Mouse (Mus musculus) CH12.LX (cell line): ENCODE results near the gene Rbm15. TPM values are rescaled to one million over a fixed set of nuclear protein-coding genes. Genes with fewer than 3 reads are reported as not detected.
A peak's percentile ranks its signal among the peaks of the same experiment; 100 is the strongest.

Experiments used
- DNase-seq: peaks from one replicate; pipeline ENCODE4 v3.0.0-alpha.2; 2013; ENCODE audit errors: extremely low read depth
- H3K27ac ChIP-seq: 2 replicates; pipeline ENCODE4 v1.5.1; 2012; ENCODE audit warnings: low read depth, mild to moderate bottlenecking, control low read depth, moderate library complexity; ENCODE audit not compliant: insufficient read depth
- H3K27me3 ChIP-seq: replicated peaks from 2 replicates; pipeline ENCODE3; 2012; ENCODE audit warnings: inconsistent platforms
- H3K36me3 ChIP-seq, 2 experiments: replicated peaks in 1 of 2; 2 replicates each; pipeline versions ENCODE3 to v1.6.1; 2012; ENCODE audit warnings: inconsistent platforms in 1 of 2, low read length in 1 of 2, mild to moderate bottlenecking in 1 of 2, mixed read lengths in 1 of 2, moderate library complexity in 1 of 2; ENCODE audit not compliant: control insufficient read depth in 1 of 2, insufficient read depth in 1 of 2
- H3K4me1 ChIP-seq, 2 experiments: 2 replicates each; pipeline ENCODE4 v1.6.1; 2012; ENCODE audit warnings: inconsistent platforms in 1 of 2, moderate library complexity in 1 of 2; ENCODE audit not compliant: insufficient read depth in 2 of 2, control insufficient read depth in 1 of 2
- H3K4me2 ChIP-seq: 2 replicates; pipeline ENCODE4 v1.6.1; 2012; ENCODE audit warnings: low read depth, mild to moderate bottlenecking, control low read depth; ENCODE audit not compliant: poor library complexity, insufficient read depth, severe bottlenecking
- H3K4me3 ChIP-seq, 3 experiments: fragments of 150-350 bp in 1 of 3; sonication (generic) in 1 of 3; replicated peaks in 1 of 3; 2 replicates each; pipeline versions ENCODE3 to v1.5.1; 2011 to 2012; ENCODE audit warnings: low read depth in 2 of 3, low read length in 2 of 3, mild to moderate bottlenecking in 2 of 3, moderate library complexity in 2 of 3, control low read depth in 1 of 3, improper control_type of control experiment in 1 of 3, inconsistent platforms in 1 of 3, mixed read lengths in 1 of 3; ENCODE audit not compliant: poor library complexity in 1 of 3
- H3K79me2 ChIP-seq: replicated peaks from 2 replicates; pipeline ENCODE4 v1.6.1; 2012; ENCODE audit warnings: mild to moderate bottlenecking, moderate library complexity; ENCODE audit not compliant: control insufficient read depth, poor library complexity, insufficient read depth, severe bottlenecking; ENCODE audit errors: extremely low read depth
- H3K9ac ChIP-seq: 2 replicates; pipeline ENCODE4 v1.6.1; 2012; ENCODE audit warnings: low read depth, mild to moderate bottlenecking, control low read depth, moderate library complexity; ENCODE audit not compliant: insufficient read depth
- H3K9me3 ChIP-seq: replicated peaks from 2 replicates; pipeline ENCODE3; 2012; ENCODE audit warnings: low read length, inconsistent platforms, mixed read lengths
- BHLHE40 ChIP-seq: IDR thresholded peaks from 2 replicates; pipeline ENCODE4 v1.6.1; 2011; ENCODE audit warnings: mild to moderate bottlenecking, low read depth, low read length, improper control_type of control experiment
- CHD1 ChIP-seq: IDR thresholded peaks from 2 replicates; pipeline ENCODE4 v1.6.1; 2012; ENCODE audit warnings: low read depth, low read length, improper control_type of control experiment, inconsistent platforms
- CHD2 ChIP-seq: IDR thresholded peaks from 2 replicates; pipeline ENCODE4 v1.6.1; 2011; ENCODE audit warnings: low read length, improper control_type of control experiment
- CTCF ChIP-seq, 2 experiments: IDR thresholded peaks in 1 of 2; conservative IDR thresholded peaks in 1 of 2; 2 replicates each; pipeline ENCODE4 v1.5.1; 2011 to 2012; ENCODE audit warnings: low read depth in 2 of 2, low read length in 2 of 2, improper control_type of control experiment in 1 of 2, inconsistent platforms in 1 of 2, mild to moderate bottlenecking in 1 of 2, moderate library complexity in 1 of 2
- ELF1 ChIP-seq: IDR thresholded peaks from 2 replicates; pipeline ENCODE4 v1.6.1; 2014; ENCODE audit warnings: low read depth, mild to moderate bottlenecking, inconsistent platforms, low read length, improper control_type of control experiment
- EP300 ChIP-seq: IDR thresholded peaks from 2 replicates; pipeline ENCODE4 v1.6.1; 2011; ENCODE audit warnings: low read length, improper control_type of control experiment
- ETS1 ChIP-seq: conservative IDR thresholded peaks from 2 replicates; pipeline ENCODE4 v1.6.1; 2012; ENCODE audit warnings: low read depth, mild to moderate bottlenecking, inconsistent platforms, low read length, improper control_type of control experiment, moderate library complexity
- GABPA ChIP-seq: IDR thresholded peaks from 2 replicates; pipeline ENCODE4 v1.6.1; 2012; ENCODE audit warnings: low read depth, low read length, improper control_type of control experiment, inconsistent platforms; ENCODE audit not compliant: insufficient replicate concordance
- HCFC1 ChIP-seq: IDR thresholded peaks from 2 replicates; pipeline ENCODE4 v1.6.1; 2012; ENCODE audit warnings: low read depth, mild to moderate bottlenecking, inconsistent platforms, low read length, improper control_type of control experiment
- JUN ChIP-seq: IDR thresholded peaks from 2 replicates; pipeline ENCODE4 v1.6.1; 2011; ENCODE audit warnings: low read depth, mild to moderate bottlenecking, low read length, improper control_type of control experiment, moderate library complexity; ENCODE audit not compliant: insufficient read depth
- JUND ChIP-seq: conservative IDR thresholded peaks from 2 replicates; pipeline ENCODE4 v1.6.1; 2011; ENCODE audit warnings: low read depth, low read length, improper control_type of control experiment
- KAT2A ChIP-seq: IDR thresholded peaks from 2 replicates; pipeline ENCODE4 v1.6.1; 2012; ENCODE audit warnings: low read length, improper control_type of control experiment, inconsistent platforms; ENCODE audit not compliant: insufficient replicate concordance
- MAFK ChIP-seq: IDR thresholded peaks from 2 replicates; pipeline ENCODE4 v1.6.1; 2011; ENCODE audit warnings: low read length, improper control_type of control experiment; ENCODE audit not compliant: insufficient replicate concordance
- MAX ChIP-seq: IDR thresholded peaks from 2 replicates; pipeline ENCODE4 v1.6.1; 2011; ENCODE audit warnings: low read length, improper control_type of control experiment
- MAZ ChIP-seq: IDR thresholded peaks from 2 replicates; pipeline ENCODE4 v1.6.1; 2012; ENCODE audit warnings: low read depth, mild to moderate bottlenecking, inconsistent platforms, low read length, improper control_type of control experiment, moderate library complexity
- MEF2A ChIP-seq: IDR thresholded peaks from 2 replicates; pipeline ENCODE4 v1.6.1; 2014; ENCODE audit warnings: low read depth, mild to moderate bottlenecking, inconsistent platforms, low read length, improper control_type of control experiment, borderline replicate concordance
- MYC ChIP-seq: IDR thresholded peaks from 2 replicates; pipeline ENCODE4 v1.6.1; 2011; ENCODE audit warnings: low read depth, mild to moderate bottlenecking, improper control_type of control experiment, low read length
- NELFE ChIP-seq: IDR thresholded peaks from 2 replicates; pipeline ENCODE4 v1.6.1; 2011; ENCODE audit warnings: low read depth, low read length, improper control_type of control experiment
- NRF1 ChIP-seq: IDR thresholded peaks from 2 replicates; pipeline ENCODE4 v1.6.1; 2014; ENCODE audit warnings: low read depth, mild to moderate bottlenecking, inconsistent platforms, low read length, improper control_type of control experiment, moderate library complexity
- PAX5 ChIP-seq: IDR thresholded peaks from 2 replicates; pipeline ENCODE4 v1.6.1; 2012; ENCODE audit warnings: low read length, inconsistent platforms, mixed read lengths
- POLR2AphosphoS2 ChIP-seq: IDR thresholded peaks from 2 replicates; pipeline ENCODE4 v1.6.1; 2011; ENCODE audit warnings: low read depth, low read length, improper control_type of control experiment
- RAD21 ChIP-seq: IDR thresholded peaks from 2 replicates; pipeline ENCODE4 v1.6.1; 2011; ENCODE audit warnings: low read depth, mild to moderate bottlenecking, low read length, improper control_type of control experiment, moderate library complexity
- RCOR1 ChIP-seq: conservative IDR thresholded peaks from 2 replicates; pipeline ENCODE4 v1.6.1; 2012; ENCODE audit warnings: low read depth, mild to moderate bottlenecking, inconsistent platforms, low read length, improper control_type of control experiment
- SMC3 ChIP-seq: IDR thresholded peaks from 2 replicates; pipeline ENCODE4 v1.6.1; 2011; ENCODE audit warnings: low read depth, low read length, improper control_type of control experiment
- TBP ChIP-seq: conservative IDR thresholded peaks from 2 replicates; pipeline ENCODE4 v1.6.1; 2011; ENCODE audit warnings: low read depth, low read length, improper control_type of control experiment
- TCF12 ChIP-seq: IDR thresholded peaks from 2 replicates; pipeline ENCODE4 v1.6.1; 2014; ENCODE audit warnings: low read depth, mild to moderate bottlenecking, inconsistent platforms, low read length, improper control_type of control experiment
- UBTF ChIP-seq: IDR thresholded peaks from 2 replicates; pipeline ENCODE4 v1.6.1; 2012; ENCODE audit warnings: low read depth, mild to moderate bottlenecking, inconsistent platforms, low read length, improper control_type of control experiment, moderate library complexity
- USF1 ChIP-seq: IDR thresholded peaks from 2 replicates; pipeline ENCODE4 v1.6.1; 2014; ENCODE audit warnings: low read depth, mild to moderate bottlenecking, inconsistent platforms, low read length, improper control_type of control experiment
- USF2 ChIP-seq: conservative IDR thresholded peaks from 2 replicates; pipeline ENCODE4 v1.6.1; 2011; ENCODE audit warnings: low read depth, low read length, improper control_type of control experiment
- ZKSCAN1 ChIP-seq: IDR thresholded peaks from 2 replicates; pipeline ENCODE4 v1.6.1; 2012; ENCODE audit warnings: low read depth, inconsistent platforms, low read length, improper control_type of control experiment, borderline replicate concordance
- dilution Hi-C: fragments of 300-500 bp; cut with MboI; formaldehyde crosslinking; loops from 2 replicates; pipeline ENCODE4 v1.14.3; 2020; ENCODE audit warnings: low sequenced_read_pairs; ENCODE audit not compliant: extremely low pct_unique_long_range_greater_than_20kb, extremely low pct_ligation_motif_present
- in situ Hi-C: fragments of 300-500 bp; cut with MboI; formaldehyde crosslinking; loops from 3 replicates; pipeline ENCODE4 v1.14.3; 2019; ENCODE audit warnings: low sequenced_read_pairs, low pct_ligation_motif_present, low pct_unique_long_range_greater_than_20kb, mixed read lengths
- polyA plus RNA-seq: library from polyadenylated mRNA; unstranded; fragments of >175 nt; gene quantifications from 2 replicates; pipeline ENCODE4 v1.2.1, GENCODE M21; 2012; ENCODE audit warnings: low read depth; ENCODE audit not compliant: insufficient read length
- total RNA-seq, 2 experiments: library from RNA; depleted of rRNA; stranded (reverse); fragments of 300-350 nt in 1 of 2; fragments of >200 nt in 1 of 2; gene quantifications; 2 replicates each; pipeline ENCODE4 v1.2.3; 2012 to 2014

Gene Rbm15
- total and polyA plus RNA-seq, 3 experiments = 15.2 to 26.0 (median 17.2) TPM

DNA sequence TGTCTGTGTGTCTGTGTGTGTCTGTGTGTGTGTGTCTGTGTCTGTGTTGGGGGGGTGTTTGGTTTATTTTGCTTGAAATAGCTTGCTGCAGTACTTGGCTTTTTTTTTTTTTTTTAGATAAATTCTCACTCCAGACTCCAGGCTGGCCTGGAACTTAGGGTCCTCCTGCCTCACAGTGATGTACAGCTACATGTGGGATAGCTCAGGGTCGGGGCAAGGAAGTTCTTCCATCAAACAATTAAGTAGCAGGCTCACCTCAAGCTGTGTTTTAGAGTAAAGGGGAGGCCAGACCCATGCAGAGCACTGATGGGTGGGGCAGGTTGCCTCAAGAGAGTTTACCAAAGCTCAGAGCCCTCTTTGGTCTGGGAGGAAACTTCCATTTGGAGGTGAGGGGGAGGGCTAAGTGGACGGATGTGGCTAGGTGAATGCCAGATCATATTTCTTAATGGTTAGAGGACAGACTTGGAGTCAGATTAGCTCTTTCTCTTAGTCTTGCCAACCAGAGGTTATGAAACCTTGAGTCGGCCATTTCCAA lies 24.3 kb upstream of the Rbm15 start:
- dilution Hi-C loops = no loop called here
- no peaks in the 10 kb centered on the region for H3K9me3 ChIP-seq
- no peak overlapping the region for H3K4me2 ChIP-seq
- in situ Hi-C loops = no loop called here
- peaks cover 8 to 14% of the 10 kb centered on the region in 2 experiments for H3K4me1 ChIP-seq
- H3K79me2 ChIP-seq = no peaks in the 10 kb centered on the region
- H3K36me3 ChIP-seq = no peaks in the 10 kb centered on the region
- DNase-seq = no peak
- H3K9ac ChIP-seq = no peak overlapping the region
- no peak overlapping the region for H3K4me3 ChIP-seq
- peaks cover 10% of the 10 kb centered on the region for H3K27me3 ChIP-seq
- TF ChIP-seq KAT2A (no peak), MAFK (no peak), NRF1 (no peak), JUN (no peak), RCOR1 (no peak), TCF12 (no peak), MAZ (no peak), GABPA (no peak), BHLHE40 (no peak), ELF1 (no peak), POLR2AphosphoS2 (no peak), MEF2A (no peak)
- TF ChIP-seq, all 38 proteins: peak for 0
- H3K27ac ChIP-seq = no peak overlapping the region

DNA sequence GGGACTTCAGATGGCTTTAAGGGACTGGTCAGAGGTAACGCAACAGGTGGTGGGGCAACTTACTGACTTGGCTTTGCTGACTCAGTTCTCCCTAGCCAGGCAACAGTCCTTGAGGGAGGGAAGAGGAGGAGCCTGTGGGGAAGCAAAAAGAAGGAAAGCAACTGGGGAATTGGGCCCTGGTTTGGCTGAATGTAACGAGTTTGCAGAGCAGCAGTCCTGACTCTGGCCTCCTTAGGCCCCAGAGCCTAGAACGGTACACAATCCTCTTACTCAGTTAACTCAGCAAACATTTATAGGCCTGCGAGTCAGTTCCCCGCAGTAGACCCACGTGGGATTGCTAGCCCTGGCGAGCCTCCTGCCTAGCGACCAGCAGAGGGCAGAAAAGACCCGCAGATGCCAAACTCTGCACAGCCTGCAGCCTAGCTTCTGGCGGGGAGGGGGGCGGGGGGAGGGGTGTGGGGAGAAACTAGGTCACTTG lies 23.5 kb upstream of the Rbm15 start:
- H3K4me1 ChIP-seq = peaks cover 8 to 14% of the 10 kb centered on the region in 2 experiments
- peak overlapping the region in 2 of 3 experiments; percentile 15 to 18 for H3K4me3 ChIP-seq
- H3K4me2 ChIP-seq = peak overlapping the region; percentile 90
- H3K36me3 ChIP-seq = no peaks in the 10 kb centered on the region
- H3K27ac ChIP-seq = no peak overlapping the region
- H3K79me2 ChIP-seq = no peaks in the 10 kb centered on the region
- peak overlapping the region; percentile 15 for H3K9ac ChIP-seq
- H3K27me3 ChIP-seq = peaks cover 9% of the 10 kb centered on the region
- DNase-seq = peak; percentile 74
- no peaks in the 10 kb centered on the region for H3K9me3 ChIP-seq
- in situ Hi-C loops = no loop called here
- dilution Hi-C loops = no loop called here
- TF ChIP-seq POLR2AphosphoS2 (no peak), NRF1 (no peak), NELFE (no peak), CTCF (conservative IDR thresholded peaks at IDR 0.05 in 1 of 2, IDR thresholded peaks at IDR 0.05 in 1 of 2; ENCODE audit: low read depth in 2 of 2, low read length in 2 of 2) (peak; percentile 13 to 86; a peak in 2 of 4 replicates), MAZ (peak; percentile 95), TCF12 (peak; percentile 32), ETS1 (no peak), GABPA (no peak), PAX5 (no peak), CHD2 (0 out of 2 replicates have a peak, but pooled peaks have one; percentile 35), RAD21 (peak; percentile 79), RCOR1 (no peak), BHLHE40 (no peak), MAX (peak; percentile 85), CHD1 (no peak), TBP (no peak), UBTF (no peak), ELF1 (no peak), HCFC1 (no peak), ZKSCAN1 (no peak), USF1 (peak; percentile 31), MYC (peak; percentile 90), JUN (no peak), JUND (no peak), MEF2A (no peak), EP300 (no peak), SMC3 (peak; percentile 73), MAFK (no peak), USF2 (no peak)
